Mouse (Mus musculus): ENCODE data around the gene Fbrs. TPM values are rescaled to one million over a fixed set of nuclear protein-coding genes. Genes with fewer than 3 reads are reported as not detected.

The Fbrs gene
- total RNA-seq, 1 experiment: 11.1 TPM

- peak; percentile 91 for DNase-seq (ENCODE audit: low read depth, low spot score)
- peaks cover 4% of the 10 kb centered on the region for H3K36me3 ChIP-seq (ENCODE audit: control insufficient read depth, insufficient read depth, low read length, poor library complexity, severe bottlenecking)
- no peak for TF ChIP-seq ZC3H11A (IDR thresholded peaks at IDR 0.05; ENCODE audit: borderline replicate concordance, low read depth, low read length)
- TF ChIP-seq HCFC1 (IDR thresholded peaks at IDR 0.05; ENCODE audit: borderline replicate concordance, insufficient read depth, low read length): peak; percentile 95
- TF ChIP-seq MAFK (IDR thresholded peaks at IDR 0.05; ENCODE audit: insufficient read depth, low read depth, low read length): no peak
- TF ChIP-seq CHD2 (IDR thresholded peaks at IDR 0.05; ENCODE audit: low read depth, low read length): peak; percentile 99
- no peaks in the 10 kb centered on the region for H3K9me3 ChIP-seq (ENCODE audit: control insufficient read depth, insufficient read depth, low read depth, low read length)
- peaks cover 0 to 4% of the 10 kb centered on the region in 2 experiments; a peak in 3 of 4 replicates for H3K4me1 ChIP-seq (ENCODE audit: control insufficient read depth in 2 of 2, insufficient read depth in 2 of 2, low read length in 2 of 2, poor library complexity in 1 of 2)
- H3K4me3 ChIP-seq (ENCODE audit: insufficient read depth in 1 of 2, low read depth in 1 of 2, low read length in 2 of 2, poor library complexity in 1 of 2, severe bottlenecking in 1 of 2): peak within 1 kb of the TSS; percentile 74 to 85
- peak within 1 kb of the TSS; percentile 97 for H3K9ac ChIP-seq (ENCODE audit: insufficient read depth, low read depth, low read length, poor library complexity, severe bottlenecking)
- H3K27ac ChIP-seq (ENCODE audit: insufficient read depth, low read depth, low read length, poor library complexity, severe bottlenecking): peak within 1 kb of the TSS; percentile 96
- in situ Hi-C loops (cut with MboI; ENCODE audit: low sequenced_read_pairs in 2 of 2, unreplicated experiment in 2 of 2): no loop called here
These were observed 32.8 kb downstream of the Fbrs start, which contains the start of gene Srcap for GRCm38 (mm10) chr7:127511808-127512230. Gene Srcap (plus strand): TSS chr7:127511983.

DNA sequence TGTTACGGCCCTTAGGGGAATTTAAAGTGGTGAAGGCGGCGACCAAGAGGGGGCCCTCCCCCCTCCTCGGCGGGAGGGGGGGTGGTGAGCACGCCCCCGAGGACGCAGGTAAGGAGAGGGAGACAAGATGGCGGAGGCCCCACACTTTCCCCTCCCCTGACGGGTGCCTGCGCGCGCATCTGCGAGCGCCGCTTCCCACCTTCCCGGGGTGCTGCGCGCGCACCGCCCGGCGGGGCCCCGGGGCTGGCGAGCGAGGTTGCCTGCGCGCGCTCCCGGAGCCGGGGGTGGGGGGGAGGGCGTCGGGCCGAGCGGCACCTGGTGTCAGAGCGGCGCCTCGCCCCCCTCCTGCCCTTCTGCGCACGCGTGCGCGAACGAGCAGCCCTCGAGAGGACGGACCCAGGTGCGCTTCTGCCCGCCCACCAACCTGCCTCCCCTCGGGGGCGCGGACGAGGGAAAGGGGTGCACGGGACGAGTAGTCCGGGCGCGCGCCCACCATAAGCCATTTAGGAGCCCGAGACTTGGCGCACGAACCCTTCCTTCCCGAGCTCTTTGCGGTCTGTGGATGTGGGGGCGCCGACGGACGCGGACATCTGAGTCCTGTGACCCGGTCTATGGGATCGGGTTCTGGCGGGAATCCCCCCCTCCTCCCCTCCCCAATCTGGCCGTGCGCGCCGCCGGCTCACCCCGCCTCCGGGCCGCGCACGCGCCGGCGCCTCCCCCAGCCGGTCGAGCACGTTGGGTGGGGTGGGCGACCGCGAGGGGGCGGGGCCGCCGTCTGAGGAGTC, 33.4 kb downstream of the Fbrs start:
- peak overlapping the region; percentile 74 to 85 for H3K4me3 ChIP-seq (ENCODE audit: insufficient read depth in 1 of 2, low read depth in 1 of 2, low read length in 2 of 2, poor library complexity in 1 of 2, severe bottlenecking in 1 of 2)
- no peak for TF ChIP-seq MAFK (IDR thresholded peaks at IDR 0.05; ENCODE audit: insufficient read depth, low read depth, low read length)
- TF ChIP-seq CHD2 (IDR thresholded peaks at IDR 0.05; ENCODE audit: low read depth, low read length): no peak
- no peak for TF ChIP-seq ZNF384 (IDR thresholded peaks at IDR 0.05; ENCODE audit: low read depth, low read length)
- no peak for TF ChIP-seq HCFC1 (IDR thresholded peaks at IDR 0.05; ENCODE audit: borderline replicate concordance, insufficient read depth, low read length)
- no peak for TF ChIP-seq ZC3H11A (IDR thresholded peaks at IDR 0.05; ENCODE audit: borderline replicate concordance, low read depth, low read length)
- peaks cover 9% of the 10 kb centered on the region for H3K36me3 ChIP-seq (ENCODE audit: control insufficient read depth, insufficient read depth, low read length, poor library complexity, severe bottlenecking)
- DNase-seq (ENCODE audit: low read depth, low spot score): peak; percentile 80
- no peaks in the 10 kb centered on the region for H3K9me3 ChIP-seq (ENCODE audit: control insufficient read depth, insufficient read depth, low read depth, low read length)
- peak overlapping the region; percentile 96 for H3K27ac ChIP-seq (ENCODE audit: insufficient read depth, low read depth, low read length, poor library complexity, severe bottlenecking)
- H3K4me1 ChIP-seq (ENCODE audit: control insufficient read depth in 2 of 2, insufficient read depth in 2 of 2, low read length in 2 of 2, poor library complexity in 1 of 2): peaks cover 0 to 5% of the 10 kb centered on the region in 2 experiments; a peak in 3 of 4 replicates
- peak overlapping the region; percentile 97 for H3K9ac ChIP-seq (ENCODE audit: insufficient read depth, low read depth, low read length, poor library complexity, severe bottlenecking)
- in situ Hi-C loops (cut with MboI; ENCODE audit: low sequenced_read_pairs in 2 of 2, unreplicated experiment in 2 of 2): no loop called here

- H3K36me3 ChIP-seq (ENCODE audit: control insufficient read depth, insufficient read depth, low read length, poor library complexity, severe bottlenecking): peaks cover 9% of the 10 kb centered on the region
- no peaks in the 10 kb centered on the region for H3K9me3 ChIP-seq (ENCODE audit: control insufficient read depth, insufficient read depth, low read depth, low read length)
- no peak for DNase-seq (ENCODE audit: low read depth, low spot score)
- in situ Hi-C loops (cut with MboI; ENCODE audit: low sequenced_read_pairs in 2 of 2, unreplicated experiment in 2 of 2): no loop called here
- peak overlapping the region; percentile 62 to 74 for H3K4me3 ChIP-seq (ENCODE audit: insufficient read depth in 1 of 2, low read depth in 1 of 2, low read length in 2 of 2, poor library complexity in 1 of 2, severe bottlenecking in 1 of 2)
- H3K9ac ChIP-seq (ENCODE audit: insufficient read depth, low read depth, low read length, poor library complexity, severe bottlenecking): peak overlapping the region; percentile 54; the same call in 1 of the 2 replicates
- peak overlapping the region; percentile 75; the same call in 1 of the 2 replicates for H3K27ac ChIP-seq (ENCODE audit: insufficient read depth, low read depth, low read length, poor library complexity, severe bottlenecking)
- peaks cover 0 to 5% of the 10 kb centered on the region in 2 experiments; a peak in 3 of 4 replicates for H3K4me1 ChIP-seq (ENCODE audit: control insufficient read depth in 2 of 2, insufficient read depth in 2 of 2, low read length in 2 of 2, poor library complexity in 1 of 2)
- TF ChIP-seq HCFC1 (IDR thresholded peaks at IDR 0.05; ENCODE audit: borderline replicate concordance, insufficient read depth, low read length) (no peak), ZNF384 (IDR thresholded peaks at IDR 0.05; ENCODE audit: low read depth, low read length) (no peak), MAFK (IDR thresholded peaks at IDR 0.05; ENCODE audit: insufficient read depth, low read depth, low read length) (no peak), ZC3H11A (IDR thresholded peaks at IDR 0.05; ENCODE audit: borderline replicate concordance, low read depth, low read length) (no peak), CHD2 (IDR thresholded peaks at IDR 0.05; ENCODE audit: low read depth, low read length) (no peak)
These were observed 34.0 kb downstream of the Fbrs start for GRCm38 (mm10) chr7:127513016-127513390.

GRCm38 (mm10) chr7:127513781-127514180, 34.8 kb downstream of the Fbrs start:
- Histone ChIP-seq H3K4me1 (ENCODE audit: control insufficient read depth in 2 of 2, insufficient read depth in 2 of 2, low read length in 2 of 2, poor library complexity in 1 of 2) (peaks cover 0 to 5% of the 10 kb centered on the region in 2 experiments; a peak in 3 of 4 replicates), H3K9ac (ENCODE audit: insufficient read depth, low read depth, low read length, poor library complexity, severe bottlenecking) (peak overlapping the region; percentile 54; the same call in 1 of the 2 replicates), H3K4me3 (ENCODE audit: insufficient read depth in 1 of 2, low read depth in 1 of 2, low read length in 2 of 2, poor library complexity in 1 of 2, severe bottlenecking in 1 of 2) (peak overlapping the region; percentile 62 to 74), H3K9me3 (ENCODE audit: control insufficient read depth, insufficient read depth, low read depth, low read length) (no peaks in the 10 kb centered on the region), H3K27ac (ENCODE audit: insufficient read depth, low read depth, low read length, poor library complexity, severe bottlenecking) (peak overlapping the region; percentile 75; the same call in 1 of the 2 replicates), H3K36me3 (ENCODE audit: control insufficient read depth, insufficient read depth, low read length, poor library complexity, severe bottlenecking) (peaks cover 9% of the 10 kb centered on the region)
- in situ Hi-C loops (cut with MboI; ENCODE audit: low sequenced_read_pairs in 2 of 2, unreplicated experiment in 2 of 2): no loop called here
- no peak for TF ChIP-seq ZNF384 (IDR thresholded peaks at IDR 0.05; ENCODE audit: low read depth, low read length)
- no peak for TF ChIP-seq ZC3H11A (IDR thresholded peaks at IDR 0.05; ENCODE audit: borderline replicate concordance, low read depth, low read length)
- no peak for TF ChIP-seq CHD2 (IDR thresholded peaks at IDR 0.05; ENCODE audit: low read depth, low read length)
- no peak for TF ChIP-seq HCFC1 (IDR thresholded peaks at IDR 0.05; ENCODE audit: borderline replicate concordance, insufficient read depth, low read length)
- no peak for TF ChIP-seq MAFK (IDR thresholded peaks at IDR 0.05; ENCODE audit: insufficient read depth, low read depth, low read length)
- DNase-seq (ENCODE audit: low read depth, low spot score): no peak
